Mouse (Mus musculus) kidney, postnatal 0 days (tissue): ENCODE measurements around the gene Serpinb9. TPM values are rescaled to one million over a fixed set of nuclear protein-coding genes. Genes with fewer than 3 reads are reported as not detected.

Source experiments
- ATAC-seq: fragments of 200-750 bp; cut with Nextera tagmentation; replicated peaks from 2 replicates; pipeline ENCODE4 v1.8.0; 2017; ENCODE audit warnings: low read depth, moderate number of reproducible peaks, moderate TSS enrichment, moderate library complexity; ENCODE audit not compliant: low FRiP score
- DNase-seq: peaks from one replicate; pipeline ENCODE4 v3.0.0-alpha.2; 2016; ENCODE audit warnings: low spot score
- H3K27ac ChIP-seq: fragments of 300-500 bp; sonication (generic); 2 replicates; pipeline ENCODE4 v1.5.1; 2014; ENCODE audit warnings: mild to moderate bottlenecking
- H3K27me3 ChIP-seq: fragments of 300-500 bp; sonication (generic); 2 replicates; pipeline ENCODE4 v1.6.1; 2014; ENCODE audit warnings: low read length, mixed read lengths; ENCODE audit not compliant: insufficient read depth
- H3K36me3 ChIP-seq: fragments of 300-500 bp; sonication (generic); 2 replicates; pipeline ENCODE4 v1.6.1; 2014; ENCODE audit warnings: low read length, mixed read lengths; ENCODE audit not compliant: insufficient read depth
- H3K4me1 ChIP-seq: fragments of 300-500 bp; sonication (generic); replicated peaks from 2 replicates; pipeline ENCODE4 v1.6.1; 2014; ENCODE audit warnings: antibody characterized with exemption, low read length, mixed read lengths; ENCODE audit not compliant: insufficient read depth
- H3K4me2 ChIP-seq: fragments of 300-500 bp; sonication (generic); 2 replicates; pipeline ENCODE4 v1.6.1; 2014; ENCODE audit warnings: mild to moderate bottlenecking, low read length, moderate library complexity, mixed read lengths
- H3K4me3 ChIP-seq: fragments of 300-500 bp; sonication (generic); replicated peaks from 2 replicates; pipeline ENCODE4 v1.5.1; 2014; ENCODE audit warnings: low read depth, low read length
- H3K9ac ChIP-seq: fragments of 300-500 bp; sonication (generic); 2 replicates; pipeline ENCODE4 v1.6.1; 2014; ENCODE audit warnings: low read depth, low read length
- H3K9me3 ChIP-seq: fragments of 300-500 bp; sonication (generic); replicated peaks from 2 replicates; pipeline ENCODE4 v1.6.1; 2016; ENCODE audit warnings: low read length, inconsistent platforms, mixed read lengths
- CTCF ChIP-seq: IDR thresholded peaks from 2 replicates; pipeline ENCODE4 v1.5.1; 2016; ENCODE audit warnings: antibody characterized with exemption, low read depth, mild to moderate bottlenecking, moderate library complexity
- WGBS: fragments of 180-500 bp; shearing (Covaris S2); extraction: QIAGEN DNeasy Blood & Tissue Kit; methylation state at CpG from one replicate; pipeline ENCODE4 v1.1.7; 2014; 5-methylcytosine and 5-hydroxymethylcytosine counted together
- polyA plus RNA-seq: library from polyadenylated mRNA; unstranded; fragments of >200 nt; fragmentation: Nextera tagmentation; extraction: Ambion mirVana; gene quantifications from 2 replicates; pipeline ENCODE4 v1.2.1, GENCODE M21; 2015

Serpinb9 gene
- polyA plus RNA-seq, 1 experiment from 2014 or later, result 20.5 TPM

DNA sequence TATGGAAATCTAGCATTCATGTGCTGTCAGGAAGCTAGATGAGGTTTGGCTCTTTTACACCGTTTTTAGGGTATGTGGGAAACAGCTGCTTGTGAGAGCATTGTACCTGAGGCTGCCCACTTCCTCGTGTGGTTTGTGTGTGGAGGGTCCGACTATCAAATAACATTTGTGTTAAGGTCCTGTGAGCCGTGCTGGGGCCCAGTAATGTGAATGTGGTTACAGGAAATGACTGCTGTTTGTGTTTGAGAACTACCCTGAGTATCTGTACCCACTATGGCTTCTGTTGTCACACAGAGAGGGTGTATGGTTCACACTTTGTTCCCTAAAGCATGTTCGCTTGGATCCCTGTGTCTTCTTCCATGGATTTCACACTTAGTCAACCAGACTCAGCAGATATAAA lies 36.9 kb upstream of the Serpinb9 start:
- H3K27ac ChIP-seq, result no peak overlapping the region
- 0 out of 2 replicates have a peak, but pooled peaks cover 3% of the 10 kb centered on the region for H3K4me1 ChIP-seq
- H3K36me3 ChIP-seq, result no peaks in the 10 kb centered on the region
- no peak overlapping the region for H3K9ac ChIP-seq
- ATAC-seq (no peak), DNase-seq (no peak)
- 58% methylated on average over 5 of the region's 5 CpGs for WGBS
- H3K4me2 ChIP-seq, result peak overlapping the region; percentile 64
- no peaks in the 10 kb centered on the region for H3K9me3 ChIP-seq
- H3K27me3 ChIP-seq, result no peaks in the 10 kb centered on the region
- H3K4me3 ChIP-seq, result no peak overlapping the region
- no peak for TF ChIP-seq CTCF

- Histone ChIP-seq H3K9ac (no peak overlapping the region), H3K36me3 (no peaks in the 10 kb centered on the region), H3K27ac (no peak overlapping the region), H3K4me1 (0 out of 2 replicates have a peak, but pooled peaks cover 3% of the 10 kb centered on the region), H3K9me3 (no peaks in the 10 kb centered on the region), H3K4me2 (no peak overlapping the region), H3K4me3 (no peak overlapping the region), H3K27me3 (no peaks in the 10 kb centered on the region)
- no peak for DNase-seq
- no peak for TF ChIP-seq CTCF
- ATAC-seq, result no peak
Observed at GRCm38 (mm10) chr13:32967233-32967632, 35.8 kb upstream of the Serpinb9 start.

DNA sequence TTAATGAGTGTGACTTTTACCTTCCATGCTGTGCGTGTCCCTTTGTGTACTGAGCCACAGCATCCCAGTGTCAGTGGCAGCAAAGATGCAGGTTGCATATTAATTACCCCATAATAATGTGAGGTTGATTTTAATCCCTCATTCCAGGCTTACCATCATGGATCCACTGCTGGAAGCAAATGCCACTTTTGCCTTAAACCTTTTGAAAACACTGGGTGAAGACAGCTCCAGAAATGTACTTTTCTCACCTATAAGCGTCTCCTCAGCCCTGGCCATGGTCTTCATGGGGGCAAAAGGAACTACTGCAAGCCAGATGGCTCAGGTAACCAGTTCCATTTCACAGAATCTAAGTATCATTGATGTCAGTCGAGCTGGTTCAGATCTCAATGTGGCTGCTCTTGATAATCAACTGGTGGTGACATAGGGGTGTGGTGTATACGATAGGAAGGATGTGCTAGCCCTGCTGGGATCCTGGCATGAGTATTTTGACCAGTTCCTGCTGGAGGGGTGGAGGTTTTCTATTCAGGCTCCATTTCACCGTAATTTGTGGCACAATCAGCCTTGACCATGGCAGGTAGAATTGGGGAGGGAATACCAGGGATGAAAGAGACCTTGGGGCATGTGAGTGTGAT lies 34.6 kb upstream of the Serpinb9 start:
- DNase-seq (no peak), ATAC-seq (no peak)
- WGBS, result 84% methylated on average over 5 of the region's 5 CpGs
- no peaks in the 10 kb centered on the region for H3K36me3 ChIP-seq
- no peaks in the 10 kb centered on the region for H3K27me3 ChIP-seq
- no peak for TF ChIP-seq CTCF
- no peak overlapping the region for H3K4me3 ChIP-seq
- no peaks in the 10 kb centered on the region for H3K9me3 ChIP-seq
- no peak overlapping the region for H3K4me2 ChIP-seq
- no peak overlapping the region for H3K9ac ChIP-seq
- H3K27ac ChIP-seq, result no peak overlapping the region
- 0 out of 2 replicates have a peak, but pooled peaks cover 3% of the 10 kb centered on the region for H3K4me1 ChIP-seq

- no peaks in the 10 kb centered on the region for H3K36me3 ChIP-seq
- TF ChIP-seq CTCF, result no peak
- H3K4me2 ChIP-seq, result no peak overlapping the region
- no peak overlapping the region for H3K9ac ChIP-seq
- ATAC-seq, result no peak
- DNase-seq, result no peak
- 78% methylated on average over 4 of the region's 4 CpGs for WGBS
- no peaks in the 10 kb centered on the region for H3K27me3 ChIP-seq
- H3K4me1 ChIP-seq, result 0 out of 2 replicates have a peak, but pooled peaks cover 3% of the 10 kb centered on the region
- no peak overlapping the region for H3K4me3 ChIP-seq
- no peak overlapping the region for H3K27ac ChIP-seq
- H3K9me3 ChIP-seq, result no peaks in the 10 kb centered on the region
Observed at GRCm38 (mm10) chr13:32968996-32969640, 33.9 kb upstream of the Serpinb9 start.

DNA sequence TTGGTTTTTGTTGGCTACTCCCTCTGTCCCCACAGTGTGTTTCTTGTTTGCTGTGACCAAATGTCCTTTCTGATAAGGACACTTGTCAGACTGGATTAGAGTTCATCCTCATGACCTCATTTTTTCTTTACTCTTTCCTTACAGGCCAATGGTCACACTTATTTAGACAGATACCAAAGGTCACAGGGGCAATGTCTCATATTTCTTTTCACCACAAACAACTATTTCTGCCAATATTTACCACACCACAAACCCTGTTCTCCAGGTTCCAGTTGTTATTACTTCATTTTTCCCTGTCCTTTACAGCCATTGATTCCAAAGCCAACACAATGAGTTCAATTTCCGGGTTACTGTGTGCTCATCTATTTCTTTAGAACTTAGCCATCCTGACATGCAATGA lies 33.4 kb upstream of the Serpinb9 start:
- ATAC-seq, result no peak
- 0 out of 2 replicates have a peak, but pooled peaks cover 3% of the 10 kb centered on the region for H3K4me1 ChIP-seq
- H3K27ac ChIP-seq, result no peak overlapping the region
- H3K27me3 ChIP-seq, result no peaks in the 10 kb centered on the region
- no peak overlapping the region for H3K9ac ChIP-seq
- H3K4me2 ChIP-seq, result no peak overlapping the region
- no peak overlapping the region for H3K4me3 ChIP-seq
- DNase-seq, result no peak
- TF ChIP-seq CTCF, result no peak
- no peaks in the 10 kb centered on the region for H3K9me3 ChIP-seq
- no peaks in the 10 kb centered on the region for H3K36me3 ChIP-seq
- 97% methylated on average over 1 of the region's 1 CpGs for WGBS

- H3K27ac ChIP-seq, result no peak overlapping the region
- no peak for DNase-seq
- 97% methylated on average over 3 of the region's 3 CpGs for WGBS
- no peaks in the 10 kb centered on the region for H3K36me3 ChIP-seq
- no peaks in the 10 kb centered on the region for H3K9me3 ChIP-seq
- no peak overlapping the region for H3K9ac ChIP-seq
- H3K4me2 ChIP-seq, result no peak overlapping the region
- ATAC-seq, result no peak
- no peaks in the 10 kb centered on the region for H3K27me3 ChIP-seq
- H3K4me3 ChIP-seq, result no peak overlapping the region
- TF ChIP-seq CTCF, result no peak
- 0 out of 2 replicates have a peak, but pooled peaks cover under 1% of the 10 kb centered on the region for H3K4me1 ChIP-seq
Observed at GRCm38 (mm10) chr13:32970776-32971175, 32.3 kb upstream of the Serpinb9 start.
